Mouse (Mus musculus): Measurements from ENCODE around the gene Scp2.

Scp2 gene

GRCm38 (mm10) chr4:108018241-108018923, 126.4 kb downstream of the Scp2 start:
- no peak for DNase-seq (ENCODE audit: low spot score)

GRCm38 (mm10) chr4:108017839-108018238, 127.0 kb downstream of the Scp2 start:
- DNase-seq (ENCODE audit: low spot score): no peak

GRCm38 (mm10) chr4:108016321-108016720, 128.5 kb downstream of the Scp2 start:
- no peak for DNase-seq (ENCODE audit: low spot score)

GRCm38 (mm10) chr4:108015067-108015765, 129.6 kb downstream of the Scp2 start:
- DNase-seq (ENCODE audit: low spot score): peak; percentile 41

- no peak for DNase-seq (ENCODE audit: low spot score)
These were observed 130.3 kb downstream of the Scp2 start for GRCm38 (mm10) chr4:108014466-108014865.

- no peak for DNase-seq (ENCODE audit: low spot score)
These were observed 136.3 kb downstream of the Scp2 start for GRCm38 (mm10) chr4:108008541-108008940.

GRCm38 (mm10) chr4:108007532-108008103, 137.2 kb downstream of the Scp2 start:
- DNase-seq (ENCODE audit: low spot score): no peak

GRCm38 (mm10) chr4:108005328-108005727, 139.5 kb downstream of the Scp2 start:
- DNase-seq (ENCODE audit: low spot score): no peak

- DNase-seq (ENCODE audit: low spot score): no peak
These were observed 145.4 kb downstream of the Scp2 start for GRCm38 (mm10) chr4:107999380-107999779.

GRCm38 (mm10) chr4:107998641-107999332, 146.0 kb downstream of the Scp2 start:
- DNase-seq (ENCODE audit: low spot score): peak; percentile 29

GRCm38 (mm10) chr4:107996418-107996986, 148.3 kb downstream of the Scp2 start:
- no peak for DNase-seq (ENCODE audit: low spot score)

GRCm38 (mm10) chr4:107995727-107996126, 149.1 kb downstream of the Scp2 start:
- DNase-seq (ENCODE audit: low spot score): no peak

GRCm38 (mm10) chr4:107995011-107995410, 149.8 kb downstream of the Scp2 start:
- DNase-seq (ENCODE audit: low spot score): no peak

Measured in ovary, postnatal 14 days (tissue).